Mouse (Mus musculus) embryo, embryonic 10.5 days (tissue): ENCODE results near the gene Clasp1.

ENCODE experiments used
- DNase-seq: peaks from one replicate; pipeline ENCODE4 v3.0.0-alpha.2; 2015; ENCODE audit warnings: low spot score

Gene Clasp1

DNA sequence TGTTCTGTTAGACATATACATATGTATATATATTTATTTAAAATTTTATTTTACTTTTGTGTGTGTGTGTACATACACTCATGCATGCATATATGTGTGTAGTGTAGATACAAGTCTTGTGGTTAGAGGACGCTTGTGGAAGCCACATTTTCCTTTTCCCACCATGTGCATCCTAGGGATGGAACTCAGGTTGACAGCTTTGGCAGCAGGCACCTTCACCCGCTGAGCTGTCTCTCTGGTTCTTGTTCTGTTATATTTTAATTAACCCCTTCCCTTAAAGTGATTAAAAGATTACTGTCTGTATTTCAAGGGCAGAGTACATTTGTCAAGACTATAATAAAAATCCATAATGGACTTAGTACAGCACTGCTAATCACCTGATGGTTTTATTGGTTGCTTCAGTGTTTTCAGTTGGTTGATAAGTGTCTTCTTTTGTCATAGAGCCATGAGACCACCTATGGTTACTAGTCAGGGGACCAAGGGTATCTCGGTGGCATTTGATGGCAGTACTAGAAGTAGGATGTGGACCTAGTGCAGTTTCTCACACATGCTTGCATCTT is 62.1 kb downstream of the Clasp1 start:
- no peak for DNase-seq

GRCm38 (mm10) chr1:118453577-118453976 is 64.7 kb downstream of the Clasp1 start:
- DNase-seq, result no peak

DNA sequence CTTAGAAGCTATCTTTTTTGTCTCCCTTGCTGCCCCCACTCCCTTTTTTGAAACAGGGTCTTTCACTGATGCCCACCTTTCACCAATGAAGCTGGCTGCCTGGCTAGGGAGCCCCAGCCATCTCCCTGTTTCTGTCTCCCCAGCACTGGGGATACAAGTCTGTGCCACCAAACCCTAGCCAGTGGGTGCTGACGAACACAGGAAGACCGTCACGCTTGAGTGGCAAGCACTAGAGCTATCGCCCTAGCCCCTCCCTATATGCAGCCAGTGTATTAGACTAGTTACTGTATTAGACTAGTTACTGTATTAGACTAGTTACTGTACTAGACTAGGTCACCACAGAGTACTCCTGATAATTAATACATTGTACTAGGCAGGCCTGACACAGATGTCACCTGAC is 66.0 kb downstream of the Clasp1 start:
- DNase-seq, result no peak

DNA sequence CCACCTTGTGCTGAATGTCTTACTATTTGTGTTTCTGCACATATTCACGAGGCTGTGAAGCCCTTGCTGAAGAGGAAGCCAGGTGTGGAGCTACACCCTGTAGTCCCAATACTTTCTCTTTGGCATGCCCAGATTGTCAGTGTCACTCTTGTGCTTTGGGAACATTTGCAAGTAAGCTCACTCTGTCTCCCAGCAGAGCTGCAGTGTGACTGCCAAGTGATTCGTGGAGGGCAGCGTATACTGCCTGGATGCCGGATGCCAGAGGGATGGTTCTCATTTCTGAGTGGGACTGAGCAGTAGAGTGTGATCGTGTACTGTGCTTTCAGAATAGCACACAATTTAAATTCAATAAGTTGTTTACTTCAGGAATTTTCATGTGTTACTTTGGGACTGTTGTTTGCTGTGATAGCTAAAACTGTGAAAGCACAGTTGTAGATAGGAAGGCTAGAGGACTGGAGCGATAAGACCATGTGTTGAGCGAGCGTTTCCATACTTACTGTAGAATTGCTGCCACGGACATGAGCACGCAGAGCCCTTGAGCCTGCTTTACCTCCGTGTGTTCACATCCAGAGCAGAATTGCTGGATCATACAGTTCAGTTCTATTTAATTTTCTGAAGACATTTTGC is 68.5 kb downstream of the Clasp1 start:
- no peak for DNase-seq

- DNase-seq, result peak; percentile 22
Observed at GRCm38 (mm10) chr1:118457883-118458259, 69.0 kb downstream of the Clasp1 start.

- DNase-seq, result no peak
Observed at GRCm38 (mm10) chr1:118458279-118458678, 69.4 kb downstream of the Clasp1 start.

DNA sequence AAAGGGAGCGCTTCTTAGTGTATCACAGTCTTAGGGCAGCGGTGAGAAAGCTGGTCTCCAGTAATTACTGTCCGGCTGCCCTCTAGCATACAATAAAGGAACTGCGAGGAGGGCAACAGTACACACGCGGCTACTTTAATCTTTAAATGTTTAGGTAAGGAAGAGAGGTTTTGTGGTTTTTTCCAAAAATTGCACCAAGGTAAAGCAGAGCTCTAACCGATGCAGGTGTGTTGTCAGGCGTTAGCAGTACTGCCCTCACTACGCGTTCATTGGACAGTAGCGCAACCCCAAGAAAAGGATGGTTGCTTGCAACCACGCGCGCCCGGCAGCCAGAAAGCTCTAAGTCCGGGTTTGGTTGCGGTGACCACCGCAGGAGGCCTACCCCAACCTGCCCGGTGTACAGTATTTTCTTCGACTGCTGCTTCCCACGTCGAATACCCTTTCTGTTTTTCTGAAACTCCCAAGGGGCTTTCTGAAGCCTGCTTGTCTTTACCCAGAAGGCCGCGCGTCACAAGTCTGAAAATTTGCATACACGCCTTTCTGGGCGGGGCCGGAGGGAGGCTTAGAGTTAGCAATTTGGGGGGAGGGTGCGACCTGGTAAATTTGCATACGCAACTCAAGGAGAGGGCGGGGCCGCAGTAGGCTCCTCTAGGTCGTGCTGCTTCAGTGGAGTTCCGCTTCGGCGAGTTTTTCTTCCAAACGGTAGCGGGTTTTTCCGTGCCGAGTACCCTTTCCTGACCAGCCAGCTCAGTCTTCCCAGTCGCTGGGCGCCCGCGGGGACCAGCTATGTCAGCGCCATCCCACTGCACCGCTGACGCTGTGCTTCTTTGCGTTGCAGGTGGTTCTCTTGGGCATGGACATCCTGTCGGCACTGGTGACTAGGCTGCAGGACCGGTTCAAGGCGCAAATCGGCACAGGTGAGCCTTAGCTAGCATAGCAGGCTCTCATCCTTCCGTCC is 70.4 kb downstream of the Clasp1 start:
- DNase-seq, result peak; percentile 98

DNA sequence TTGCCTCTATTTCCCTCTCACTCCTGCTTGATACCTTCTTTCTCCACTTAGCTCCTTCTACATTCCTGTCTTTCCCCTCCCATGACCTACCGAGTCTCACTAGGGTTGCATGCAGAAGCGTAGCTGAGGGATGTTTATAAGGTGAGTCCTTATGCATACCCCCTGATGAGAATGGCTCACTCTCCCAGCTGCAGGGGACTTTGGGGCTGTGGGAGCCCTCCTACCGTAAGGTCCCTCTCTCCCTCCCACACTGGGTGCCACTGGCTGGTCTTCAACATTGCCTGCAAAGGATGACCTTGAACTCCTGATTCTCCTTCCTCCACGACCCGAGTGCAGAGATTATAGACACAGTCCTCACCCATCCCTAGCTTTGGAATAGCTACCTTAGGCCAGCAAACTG is 71.9 kb downstream of the Clasp1 start:
- DNase-seq, result no peak

GRCm38 (mm10) chr1:118466041-118466440 is 77.2 kb downstream of the Clasp1 start:
- DNase-seq, result peak; percentile 33

DNA sequence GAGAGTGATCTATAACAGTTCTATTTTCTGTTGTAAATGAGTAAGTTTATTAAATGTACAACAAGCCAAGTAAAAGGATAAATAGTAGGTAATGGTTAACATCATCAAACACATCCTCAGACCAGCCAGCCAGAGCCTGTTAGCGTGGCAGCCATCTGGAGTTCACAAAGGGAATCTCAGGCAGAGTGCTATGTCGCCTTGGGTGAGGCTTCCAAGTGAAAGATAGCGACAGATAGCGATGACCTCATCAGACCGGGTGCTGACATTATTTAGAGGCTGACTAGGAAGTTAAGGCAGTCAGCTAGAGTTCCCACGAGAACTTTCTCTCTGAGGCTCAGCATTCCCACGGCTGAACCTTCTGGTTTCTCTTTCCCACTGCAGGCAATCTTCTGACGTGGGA is 83.5 kb downstream of the Clasp1 start:
- no peak for DNase-seq

GRCm38 (mm10) chr1:118476919-118477318 is 88.1 kb downstream of the Clasp1 start:
- DNase-seq, result peak; percentile 62

DNA sequence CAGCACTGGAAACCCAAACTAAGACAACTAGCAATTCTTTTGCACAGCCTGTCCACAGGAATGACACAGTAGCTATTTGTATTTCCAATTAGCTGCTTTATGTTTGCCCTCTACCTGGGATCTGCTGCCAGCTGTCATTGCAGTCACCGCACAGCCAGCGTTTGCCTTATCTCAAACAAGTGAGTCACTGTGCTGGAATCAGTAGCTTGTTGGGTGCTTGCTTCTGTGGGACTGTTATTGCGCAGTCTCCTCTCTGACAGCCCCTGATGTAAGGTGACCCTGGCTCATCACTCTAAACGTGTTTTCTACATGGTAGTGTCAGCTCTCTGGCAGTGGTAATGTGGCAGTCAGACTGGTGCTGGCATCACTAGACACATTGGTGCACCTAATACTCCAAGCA is 90.4 kb downstream of the Clasp1 start:
- no peak for DNase-seq

GRCm38 (mm10) chr1:118480484-118481364 is 91.9 kb downstream of the Clasp1 start:
- DNase-seq, result no peak

- no peak for DNase-seq
Observed at GRCm38 (mm10) chr1:118481365-118481702, 92.5 kb downstream of the Clasp1 start.

GRCm38 (mm10) chr1:118481703-118482102 is 92.8 kb downstream of the Clasp1 start:
- no peak for DNase-seq

DNA sequence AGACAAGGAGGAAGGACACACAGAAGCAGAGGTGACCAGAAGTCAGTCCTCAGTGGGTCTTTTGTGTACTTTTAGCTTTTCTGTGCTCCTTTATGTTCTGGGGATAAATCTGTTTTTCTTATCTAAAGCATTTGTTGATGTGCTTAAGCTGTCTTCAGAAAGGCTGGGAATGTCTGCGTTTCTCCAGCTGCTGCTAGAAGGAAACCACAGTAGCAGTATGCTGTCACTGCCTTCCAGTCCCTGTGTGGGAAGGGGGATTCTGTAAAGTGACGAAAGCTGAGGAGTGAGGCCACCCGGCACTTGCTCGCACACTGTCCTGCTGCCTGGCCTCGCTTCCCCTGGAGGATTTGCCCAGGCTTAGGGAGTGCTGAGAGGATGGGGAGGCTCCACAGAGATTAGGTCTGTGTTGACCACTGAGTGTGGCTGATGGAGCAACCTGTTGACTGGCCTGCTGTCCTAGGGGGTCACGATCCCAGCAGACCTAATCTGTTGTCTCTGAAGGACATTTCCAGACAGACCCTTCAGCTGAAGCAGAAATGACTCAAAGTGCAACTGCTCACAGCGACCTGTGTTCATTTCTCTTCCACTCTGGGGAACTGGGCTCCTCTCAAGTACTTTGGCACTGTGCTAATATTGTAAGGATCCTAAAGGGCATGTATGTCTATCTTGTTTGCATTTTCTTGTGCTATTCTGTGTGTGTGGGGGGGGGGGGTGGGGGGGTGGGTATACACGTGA is 93.6 kb downstream of the Clasp1 start:
- no peak for DNase-seq

- no peak for DNase-seq
Observed at GRCm38 (mm10) chr1:118483504-118484096, 94.7 kb downstream of the Clasp1 start.

DNA sequence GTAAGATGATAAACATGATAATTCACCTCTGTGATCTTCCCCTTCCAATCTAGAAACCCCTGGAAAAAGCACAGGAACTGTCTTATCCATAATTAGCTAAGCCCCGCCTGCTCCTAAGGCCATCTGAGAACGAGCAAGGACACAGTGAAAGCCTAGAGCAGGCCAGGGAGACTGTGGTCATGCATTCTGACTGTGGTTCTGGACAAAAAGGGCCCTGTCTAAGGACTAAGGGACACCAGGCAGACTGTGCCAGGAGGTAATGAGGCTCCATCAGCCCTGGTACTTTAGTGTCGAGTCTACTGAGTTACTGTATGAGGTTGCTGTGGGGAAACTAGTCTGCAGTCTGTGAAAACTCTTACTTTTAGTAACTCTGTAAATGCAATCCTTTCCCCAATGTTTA is 96.7 kb downstream of the Clasp1 start:
- DNase-seq, result no peak

GRCm38 (mm10) chr1:118486021-118486420 is 97.2 kb downstream of the Clasp1 start:
- DNase-seq, result no peak

DNA sequence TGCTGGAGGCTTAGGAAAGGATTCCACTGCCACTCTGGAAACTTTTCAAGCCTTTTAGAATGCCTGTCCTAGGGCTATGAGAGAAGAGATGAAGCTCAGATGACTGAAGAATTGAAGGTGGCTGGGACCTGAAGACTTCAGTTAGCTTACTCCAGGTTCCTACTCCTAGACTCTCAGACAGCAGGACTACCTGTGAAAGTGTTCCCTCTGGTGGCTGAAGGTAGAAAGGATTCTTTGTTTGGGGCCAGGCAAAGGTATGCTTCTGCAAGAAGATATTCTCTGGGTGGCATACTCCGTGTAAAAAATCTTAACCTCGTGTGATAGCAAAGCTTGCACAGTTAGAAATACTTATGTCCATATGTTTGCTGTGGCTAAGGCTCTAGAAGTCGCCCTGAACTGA is 104.0 kb downstream of the Clasp1 start:
- peak; percentile 14 for DNase-seq

DNA sequence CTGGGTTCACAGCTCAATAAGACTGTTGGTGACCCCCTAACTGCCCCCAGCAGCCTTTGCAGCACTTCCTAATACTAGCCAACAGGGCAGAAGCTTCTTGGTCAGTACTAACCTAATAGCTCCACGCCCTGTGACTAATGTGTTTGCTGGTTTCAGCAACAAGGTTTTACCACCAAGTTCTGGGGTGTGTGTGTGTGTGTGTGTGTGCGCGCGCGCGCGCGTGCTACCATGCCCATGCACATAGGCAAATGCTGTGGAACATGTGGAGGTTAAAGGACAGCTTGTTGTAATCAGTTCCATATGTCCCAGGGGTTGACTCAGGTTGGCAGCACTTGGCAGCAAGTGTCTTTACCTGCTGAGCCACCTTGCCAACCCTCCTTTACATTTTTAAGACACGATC is 105.7 kb downstream of the Clasp1 start:
- DNase-seq, result no peak
